Mouse (Mus musculus): ENCODE measurements at regions not wholly inside any gene's neighbourhood (a gene's known extent, or its start where the extent isn't known, plus 50 kb on each side); places are given as distances from the start of the nearest gene placed in this dataset.

DNA sequence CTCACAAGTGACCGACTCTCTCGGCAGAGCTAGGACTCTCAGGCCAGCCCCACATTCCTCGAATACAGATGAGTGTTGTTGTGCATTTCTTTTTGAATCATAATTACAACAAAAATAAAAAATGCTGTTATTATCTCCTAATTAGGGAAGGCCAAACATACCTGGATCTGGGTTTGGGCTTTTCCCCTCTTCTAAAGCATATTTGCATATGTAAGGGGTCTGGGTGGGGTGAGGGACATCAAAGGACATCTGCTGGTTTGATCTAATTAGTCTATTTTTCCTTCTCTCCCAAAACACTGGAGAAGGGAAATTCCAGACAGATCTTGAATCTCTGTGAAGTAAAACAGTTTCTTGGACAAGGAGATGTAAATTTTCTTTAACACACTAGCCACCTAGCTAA, 85.3 kb downstream of the Tfap2a start:
- DNase-seq (ENCODE audit: low spot score): no peak

DNA sequence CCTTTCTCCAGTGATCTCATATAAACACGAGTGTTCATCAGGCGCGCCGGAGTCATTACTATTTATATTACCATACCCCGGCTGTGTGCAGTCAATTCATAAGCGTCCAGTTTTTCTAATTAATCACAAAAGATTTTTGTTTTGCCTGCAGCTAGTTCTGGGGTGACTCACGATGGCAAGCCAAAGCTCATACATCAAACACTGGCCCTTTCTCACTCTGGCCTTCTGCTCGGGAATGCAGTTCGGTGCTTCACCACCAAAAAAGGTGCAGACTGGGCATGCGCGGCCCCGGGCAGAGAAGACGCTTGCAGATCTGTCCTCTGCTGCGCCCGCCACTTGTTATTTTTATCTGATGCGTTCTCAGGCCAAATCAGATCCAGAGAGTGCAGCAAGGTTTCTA, 87.1 kb downstream of the Tfap2a start:
- peak; percentile 52 for DNase-seq (ENCODE audit: low spot score)

DNA sequence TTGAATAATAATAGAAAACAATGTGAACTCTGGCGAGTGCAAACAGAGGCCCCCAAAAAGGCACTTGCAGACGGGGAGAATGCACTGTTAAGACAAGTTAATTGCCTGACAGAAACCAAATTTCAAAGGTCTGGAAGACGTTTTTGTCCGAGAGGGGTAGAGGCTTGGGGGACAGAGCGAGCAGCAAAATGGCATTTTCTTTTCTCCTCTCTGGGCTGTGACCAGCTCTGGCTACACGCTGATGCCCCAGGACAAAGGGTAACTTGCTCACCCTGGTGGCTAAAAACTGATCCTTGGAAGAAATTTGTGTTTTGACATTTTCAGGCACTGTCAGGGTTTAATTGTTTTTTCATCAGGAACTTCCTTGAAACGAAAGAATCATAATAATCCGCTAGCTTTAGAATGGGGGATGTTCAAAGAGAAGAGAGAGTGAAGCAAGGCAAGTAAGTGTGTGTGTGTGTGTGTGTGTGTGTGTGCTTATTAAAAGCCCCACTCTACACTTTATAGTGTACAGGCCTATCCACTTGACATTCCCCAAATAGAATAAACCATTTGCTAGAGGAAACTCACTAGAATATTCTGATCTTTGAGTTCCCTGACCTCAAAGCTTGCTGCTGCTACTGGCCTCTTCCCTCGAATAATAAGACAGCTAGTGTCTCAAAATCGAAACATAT, 88.0 kb downstream of the Tfap2a start:
- no peak for DNase-seq (ENCODE audit: low spot score)

DNA sequence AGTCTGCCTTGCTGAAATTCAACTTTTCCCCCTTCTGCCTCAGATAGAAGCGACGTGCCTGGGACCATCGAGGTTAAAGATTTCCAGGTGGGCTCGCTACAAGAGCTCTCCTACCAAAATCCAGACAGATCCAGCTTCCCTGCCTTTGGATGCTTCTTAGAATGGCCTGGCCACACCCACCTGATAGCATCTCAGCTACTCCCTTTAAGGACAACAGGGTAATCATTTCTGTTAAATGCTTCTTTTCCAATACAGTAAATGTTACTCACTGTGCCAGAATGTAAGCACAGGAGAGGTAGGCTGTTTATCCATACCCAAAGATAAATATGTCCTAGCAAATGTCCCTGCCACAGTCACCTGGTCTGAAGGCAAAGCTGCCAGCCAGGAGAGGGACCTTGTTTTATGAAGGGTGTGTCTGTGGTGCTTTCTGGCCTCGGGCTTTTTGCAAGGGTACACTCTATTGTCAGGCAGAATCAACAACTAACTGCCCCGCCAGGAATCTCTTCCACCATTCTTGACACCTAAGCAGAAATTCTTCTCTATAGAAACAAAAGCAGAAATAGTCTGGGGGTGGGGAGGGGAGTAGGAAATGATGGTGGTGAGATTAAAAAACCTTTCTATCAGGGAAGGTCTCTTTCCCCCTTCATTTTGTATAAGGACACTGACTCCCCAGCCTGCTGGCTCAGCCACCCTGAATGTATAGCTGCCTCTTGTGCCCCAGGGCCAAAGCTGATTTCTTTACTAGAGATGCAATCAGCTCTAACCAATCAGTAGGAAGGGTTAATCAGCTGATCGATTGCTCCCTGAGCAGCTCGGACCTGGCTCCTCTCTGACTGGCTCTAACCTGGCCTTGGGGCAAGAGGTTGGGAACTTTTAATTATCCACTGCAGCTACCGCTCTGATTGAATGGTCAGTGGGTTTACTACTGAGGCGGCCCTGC, 88.8 kb downstream of the Tfap2a start:
- DNase-seq (ENCODE audit: low spot score): no peak

DNA sequence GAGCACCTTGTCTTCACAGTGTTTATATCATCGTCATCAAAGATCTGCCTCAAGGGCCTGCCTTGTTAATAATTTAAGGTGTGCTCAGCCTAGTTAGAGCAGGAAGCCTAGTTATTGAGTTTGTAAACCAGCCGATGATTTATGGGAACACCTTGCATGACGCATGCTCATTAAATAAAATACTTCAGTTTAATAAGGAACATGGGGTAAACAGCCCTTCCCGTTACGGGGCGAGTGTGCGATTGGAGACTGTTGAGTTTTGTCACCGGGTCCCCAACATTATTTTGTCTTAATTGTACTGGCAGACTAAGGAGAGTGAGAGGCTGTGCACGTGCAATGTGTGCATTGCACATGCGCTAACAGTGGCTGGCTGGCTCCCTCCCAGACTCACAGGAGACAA, 92.0 kb downstream of the Tfap2a start:
- no peak for DNase-seq (ENCODE audit: low spot score)

DNA sequence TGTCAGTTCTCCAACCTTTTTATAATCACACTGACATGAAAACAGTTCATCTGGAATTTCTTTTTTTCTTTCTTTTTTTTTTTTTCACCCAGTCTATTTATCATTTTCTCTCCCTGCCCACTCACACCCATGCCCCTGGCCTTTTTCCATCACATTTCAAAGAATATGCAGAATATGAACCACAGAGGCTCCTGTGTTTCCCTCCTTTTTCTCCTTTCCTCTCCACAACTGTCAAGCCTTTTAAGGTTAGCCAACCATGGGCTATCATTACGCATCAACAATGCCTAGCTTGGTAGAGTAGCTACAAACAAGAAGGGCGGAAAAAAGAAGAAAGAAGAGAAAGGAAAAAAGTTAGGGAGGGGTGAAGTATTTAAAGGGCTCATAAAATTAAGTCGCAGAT, 92.5 kb downstream of the Tfap2a start:
- no peak for DNase-seq (ENCODE audit: low spot score)

DNA sequence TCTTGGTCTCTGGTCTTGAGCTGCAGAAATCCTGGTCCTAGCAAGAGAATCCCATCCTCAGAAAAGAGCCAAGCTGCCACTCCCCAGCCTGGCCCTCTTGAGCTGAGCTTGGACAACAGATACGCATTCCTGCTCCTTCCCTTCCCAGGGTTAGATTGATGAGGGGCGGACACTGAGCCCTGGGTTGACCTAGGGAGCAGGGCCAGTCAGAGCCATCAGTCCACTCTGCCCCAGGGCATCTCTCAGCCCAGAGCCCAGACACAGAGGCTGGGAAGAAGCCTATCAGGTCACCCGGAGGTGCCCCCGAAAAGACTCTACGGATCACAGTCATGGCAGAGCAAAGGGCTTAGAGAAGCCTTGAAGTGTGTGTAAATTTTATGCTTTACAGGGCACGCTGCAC, 95.2 kb downstream of the Tfap2a start:
- DNase-seq (ENCODE audit: low spot score): no peak

DNA sequence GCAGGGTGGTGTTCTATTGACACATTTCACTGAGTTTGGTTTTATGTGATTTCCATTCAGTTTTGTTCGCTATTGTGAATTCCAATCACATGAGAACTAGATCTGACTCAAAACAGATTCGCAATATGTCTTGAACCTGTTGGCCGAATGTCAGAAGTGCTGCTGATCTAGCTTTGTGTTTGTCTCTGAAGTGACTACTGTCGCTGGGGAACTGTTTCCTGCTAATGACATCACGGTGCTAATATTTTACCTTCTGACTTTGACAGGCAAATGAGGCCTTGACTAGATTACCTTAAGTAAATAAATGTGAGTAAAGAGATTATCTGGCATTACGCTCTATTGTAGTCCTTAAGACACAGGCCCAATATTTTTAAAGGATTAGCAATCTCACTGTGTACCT, 100.9 kb downstream of the Tfap2a start:
- no peak for DNase-seq (ENCODE audit: low spot score)

DNA sequence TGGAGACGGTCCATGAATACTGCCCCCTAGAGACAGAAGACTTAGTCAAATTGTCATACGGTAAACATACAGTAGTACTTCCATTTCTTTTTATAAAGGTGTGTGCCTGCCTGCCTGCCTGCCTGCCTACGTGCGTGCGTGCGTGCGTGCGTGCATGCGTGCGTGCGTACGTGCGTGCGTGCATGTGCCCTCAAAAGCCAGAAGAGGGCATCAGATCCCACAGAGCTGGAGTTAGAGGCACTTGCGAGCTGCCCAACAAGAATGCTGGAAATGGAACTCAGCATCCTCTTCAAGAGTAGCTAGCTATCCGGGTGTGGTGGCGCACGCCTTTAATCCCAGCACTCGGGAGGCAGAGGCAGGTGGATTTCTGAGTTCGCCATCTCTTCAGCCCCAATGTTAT, 120.3 kb downstream of the Tfap2a start:
- no peak for DNase-seq (ENCODE audit: low spot score)

DNA sequence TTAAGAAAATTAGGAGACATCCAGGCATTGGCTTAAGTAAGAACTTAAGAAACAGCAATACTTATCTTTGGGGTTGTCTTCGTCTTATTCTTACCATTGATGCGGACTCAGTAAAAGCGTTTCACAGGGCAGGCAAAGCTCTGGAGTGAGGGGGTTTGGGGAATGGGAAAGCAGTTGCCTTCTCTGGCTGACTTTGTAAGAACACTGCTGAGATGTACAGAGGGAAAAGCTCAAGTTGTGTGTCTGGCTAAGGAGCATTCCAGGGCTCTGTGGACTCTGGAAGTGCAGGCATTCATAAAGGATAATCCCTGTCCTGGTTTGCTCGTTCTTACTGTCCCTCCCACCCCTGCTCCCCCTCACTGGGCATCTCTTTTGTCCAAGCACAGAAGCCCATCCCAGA, 129.7 kb downstream of the Tfap2a start:
- DNase-seq (ENCODE audit: low spot score): no peak

DNA sequence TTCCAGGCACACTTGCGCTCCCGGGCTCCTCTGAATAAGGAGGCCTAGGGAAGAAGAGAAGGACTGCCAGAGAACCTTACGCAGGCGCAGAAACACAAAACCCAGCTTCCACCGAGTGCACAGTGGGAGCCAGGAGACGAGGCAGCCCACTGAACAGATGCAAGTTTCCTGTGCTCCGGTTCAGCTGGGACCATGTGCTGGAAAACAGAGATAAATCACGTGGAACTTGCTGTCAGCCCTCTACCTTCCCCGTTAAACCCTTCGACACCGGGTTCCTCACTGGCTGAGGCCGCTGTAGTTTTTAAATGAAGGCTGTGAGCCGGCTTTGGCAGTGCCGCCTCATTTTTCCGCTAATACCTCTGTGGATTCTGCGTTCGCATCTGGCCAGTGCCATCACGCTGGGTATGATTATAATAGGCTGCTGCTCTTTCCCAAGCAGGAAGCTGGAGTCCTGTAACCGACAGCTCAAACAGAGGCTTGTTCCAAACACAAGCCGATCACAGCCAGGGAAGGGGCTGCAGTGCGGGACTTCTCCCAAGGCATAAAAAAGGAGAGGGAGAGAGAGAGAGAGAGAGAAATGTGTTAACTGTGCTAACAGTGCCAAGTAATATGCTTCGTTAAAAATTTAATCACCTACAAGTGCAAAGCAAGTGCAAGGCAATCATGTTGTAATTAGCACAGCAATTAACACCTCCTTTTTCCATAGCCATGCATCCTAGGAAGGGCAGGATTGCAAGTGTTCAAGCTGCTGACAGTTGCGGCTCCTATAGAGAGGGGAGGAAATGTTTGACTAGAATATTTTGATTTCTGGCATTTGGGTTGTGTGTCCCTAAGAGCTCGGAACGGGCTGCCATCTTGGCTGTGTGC, 131.5 kb downstream of the Tfap2a start:
- DNase-seq (ENCODE audit: low spot score): no peak

DNA sequence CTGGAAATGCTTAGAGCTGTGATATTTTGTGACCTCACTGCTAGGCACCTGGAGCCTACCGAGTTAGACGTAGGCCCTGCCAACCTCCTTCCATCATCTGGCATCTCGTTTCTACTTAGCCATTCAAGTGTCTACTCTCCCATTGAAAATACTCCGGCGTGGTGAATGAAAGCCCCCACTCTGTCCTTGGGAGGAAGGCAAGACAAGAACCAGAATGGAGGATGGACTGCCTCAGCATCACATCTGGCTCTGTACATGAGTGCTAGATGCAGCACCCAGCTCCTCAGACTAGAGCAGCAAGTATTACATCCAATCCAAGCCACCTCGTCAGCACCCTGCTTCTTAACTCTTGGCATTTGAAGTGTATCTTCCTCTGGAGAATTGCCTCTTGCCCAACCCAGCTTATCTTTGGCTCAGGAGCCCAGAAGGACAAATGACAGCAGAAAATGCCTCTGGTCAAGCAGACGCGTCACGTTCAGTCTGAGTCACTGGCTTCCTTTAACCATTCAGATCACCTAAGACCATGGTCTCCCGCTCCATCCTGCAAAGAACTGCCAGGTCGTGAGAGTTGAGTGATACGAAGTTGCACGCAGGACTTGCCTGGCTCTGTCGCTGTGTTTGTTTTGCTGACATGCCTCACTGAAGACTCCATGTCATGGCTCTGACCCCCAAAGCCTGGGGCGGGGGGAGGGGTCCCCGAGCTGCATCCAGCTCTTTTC, 132.3 kb downstream of the Tfap2a start:
- no peak for DNase-seq (ENCODE audit: low spot score)

DNA sequence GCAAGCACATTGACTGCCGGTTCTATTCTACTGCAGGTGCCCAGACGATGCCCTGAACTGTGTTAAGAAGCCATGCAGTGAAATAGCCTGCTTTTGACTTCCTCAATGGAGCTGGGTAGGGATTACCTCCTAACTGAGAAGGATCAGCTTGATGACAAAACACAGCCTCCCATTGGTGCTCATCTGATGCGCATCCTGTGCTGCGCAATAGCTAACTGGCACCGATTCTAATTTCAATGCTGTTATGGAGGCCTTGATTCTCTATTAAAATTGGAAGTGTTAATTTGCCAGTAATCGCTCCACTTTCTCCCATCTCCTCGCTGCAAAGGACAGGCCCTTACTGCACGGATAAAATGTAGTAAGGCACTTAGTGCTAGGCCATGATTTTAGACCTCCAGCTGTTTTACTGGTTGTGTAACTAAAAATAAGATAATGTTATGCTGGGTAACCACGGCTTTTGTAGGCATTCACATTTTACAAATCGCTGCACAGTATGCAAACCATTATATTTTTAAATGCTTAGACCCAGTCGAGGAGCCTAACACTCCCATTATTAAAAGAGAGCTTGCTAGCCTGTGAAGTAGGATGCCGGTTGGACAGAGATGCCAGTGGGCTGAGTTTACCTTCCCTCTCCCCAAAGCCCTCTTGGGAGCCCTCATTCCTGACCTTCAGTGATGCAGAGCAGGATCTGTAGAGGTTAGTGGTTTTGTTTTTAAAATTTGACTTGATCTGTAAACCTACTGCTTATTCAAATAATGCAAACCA, 163.0 kb downstream of the Tfap2a start:
- no peak for DNase-seq (ENCODE audit: low spot score)

DNA sequence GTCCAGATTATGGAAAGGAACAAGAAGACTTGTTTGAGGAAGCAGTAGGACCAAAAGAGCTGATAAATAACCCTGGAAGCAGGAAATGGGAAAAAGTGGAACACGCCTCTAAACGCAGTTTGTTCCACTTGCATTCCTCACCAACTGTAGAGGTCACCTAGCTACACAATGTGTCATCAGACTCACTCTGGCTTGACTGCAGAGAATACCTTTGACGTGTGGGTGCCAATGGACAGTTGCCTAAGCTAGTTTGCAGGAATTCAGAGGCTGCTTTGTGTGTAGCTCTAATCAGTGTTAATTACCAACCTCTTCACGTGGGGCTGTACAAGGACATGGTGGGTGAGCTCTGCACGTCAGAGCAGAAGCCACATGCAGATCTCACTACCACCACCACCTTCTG, 168.7 kb downstream of the Tfap2a start:
- DNase-seq (ENCODE audit: low spot score): no peak

DNA sequence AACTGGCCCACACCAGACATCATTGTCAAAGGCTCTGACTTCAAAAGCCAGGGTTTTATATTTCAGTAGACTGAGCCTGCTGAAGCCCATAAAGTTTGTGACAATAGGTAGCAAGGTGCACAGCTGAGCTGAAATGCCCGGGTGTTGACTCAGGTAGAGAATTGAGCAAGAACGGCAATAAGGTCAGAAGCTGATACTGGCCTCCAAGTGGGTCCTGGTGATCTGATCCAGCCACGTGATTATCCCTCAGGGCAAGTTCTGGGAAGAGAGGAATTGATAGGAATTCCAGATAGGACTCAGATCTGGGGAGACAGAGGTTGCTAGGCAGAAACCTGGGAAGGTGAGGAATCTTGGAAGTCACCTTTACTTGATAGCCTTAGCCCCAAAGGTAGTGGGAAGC, 170.4 kb downstream of the Tfap2a start:
- no peak for DNase-seq (ENCODE audit: low spot score)

DNA sequence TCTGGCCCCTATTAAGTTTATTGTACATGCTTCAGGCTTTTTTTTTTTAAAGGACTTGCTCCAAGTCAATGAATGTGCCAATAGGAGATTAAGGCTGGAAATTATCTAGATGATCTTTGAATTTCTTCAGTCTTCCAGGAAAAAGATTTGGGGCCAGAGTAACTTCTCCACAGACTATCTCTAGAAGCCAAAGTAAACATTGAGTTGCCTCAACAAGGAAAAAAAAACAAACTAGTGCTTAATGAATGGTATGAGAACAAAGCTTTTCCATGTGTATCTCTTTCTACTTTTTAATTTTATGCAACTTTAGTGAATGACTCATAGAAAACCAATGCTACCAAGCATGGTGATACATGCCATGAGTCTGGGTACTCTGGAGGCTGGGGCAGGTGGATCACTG, 173.8 kb downstream of the Tfap2a start:
- DNase-seq (ENCODE audit: low spot score): no peak

DNA sequence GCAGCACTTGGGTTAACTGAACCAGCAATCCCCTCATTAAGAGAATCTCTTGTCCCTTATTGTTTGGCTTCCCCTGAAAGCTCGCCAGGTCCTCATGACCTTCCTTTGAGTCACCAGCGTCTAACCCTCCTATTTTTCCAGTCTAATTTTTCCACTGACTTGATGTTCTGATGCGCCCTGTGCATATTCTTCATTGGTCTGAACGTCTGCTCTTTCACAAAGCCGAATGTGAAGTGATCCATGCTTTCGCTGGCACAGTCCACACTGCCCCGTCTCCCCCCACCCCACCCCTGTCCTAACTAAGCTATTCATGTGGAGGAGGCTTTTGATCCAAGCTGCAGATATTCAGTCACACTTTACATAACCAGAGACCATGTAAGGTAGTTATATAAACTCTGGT, 183.8 kb downstream of the Tfap2a start:
- no peak for DNase-seq (ENCODE audit: low spot score)

DNA sequence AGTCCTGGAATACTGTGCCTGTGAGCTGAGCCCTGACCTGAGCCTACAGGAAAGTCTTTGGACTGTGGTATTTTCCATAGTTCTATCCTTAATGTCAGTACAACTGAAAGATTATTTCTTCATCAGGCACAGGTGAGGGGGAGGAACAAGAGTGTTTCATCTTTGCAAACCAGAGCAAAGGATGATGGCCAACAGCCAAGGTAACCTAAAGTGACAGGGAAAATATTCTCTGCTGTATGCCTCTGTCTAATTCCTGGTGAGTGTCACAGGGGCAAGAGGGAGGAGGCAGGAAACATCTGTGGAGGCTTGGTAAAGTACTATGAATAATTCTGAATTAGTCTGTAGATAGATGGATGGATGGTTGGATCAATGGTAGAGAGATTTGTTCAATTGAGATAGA, 164.3 kb upstream of the Ofcc1 start:
- DNase-seq (ENCODE audit: low spot score): no peak

DNA sequence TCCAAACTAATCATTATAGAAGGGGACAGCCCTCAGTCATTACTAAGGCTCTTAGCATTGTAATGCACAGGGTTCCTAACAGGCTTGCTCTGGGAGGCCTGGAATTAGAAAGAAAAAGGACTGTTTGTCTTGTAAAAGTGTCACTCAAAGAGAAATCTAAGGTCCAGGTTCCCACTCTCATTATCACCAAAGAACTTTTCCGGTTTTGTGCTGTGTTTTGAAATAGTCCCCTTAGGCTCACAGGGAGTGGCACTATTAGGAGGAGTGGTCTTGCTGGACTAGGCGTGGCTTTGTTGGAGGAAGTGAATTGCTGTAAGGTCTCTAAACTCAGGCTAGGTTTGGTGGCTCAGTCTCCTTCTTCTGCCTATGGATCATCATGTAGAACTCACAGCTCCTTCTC, 161.9 kb upstream of the Ofcc1 start:
- no peak for DNase-seq (ENCODE audit: low spot score)

DNA sequence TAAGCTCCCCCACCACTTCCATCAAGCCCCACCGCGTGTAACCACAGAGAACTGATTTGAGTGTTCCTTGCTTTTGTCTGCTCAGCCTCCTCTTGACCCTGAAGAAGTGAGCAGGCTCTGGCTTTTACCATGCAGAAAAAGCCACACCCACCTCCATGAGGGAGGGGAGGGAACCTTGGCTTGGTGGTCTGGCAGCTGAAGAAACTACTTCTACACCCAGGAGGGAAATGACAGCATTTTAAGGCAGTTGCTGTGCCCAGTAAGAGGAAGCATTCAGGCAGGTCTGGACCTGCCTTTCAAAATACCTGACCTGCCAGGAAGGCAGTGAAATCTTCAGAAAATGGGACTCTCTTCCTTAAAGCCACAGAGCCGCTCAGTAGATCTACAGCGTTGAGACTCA, 156.9 kb upstream of the Ofcc1 start:
- DNase-seq (ENCODE audit: low spot score): no peak

DNA sequence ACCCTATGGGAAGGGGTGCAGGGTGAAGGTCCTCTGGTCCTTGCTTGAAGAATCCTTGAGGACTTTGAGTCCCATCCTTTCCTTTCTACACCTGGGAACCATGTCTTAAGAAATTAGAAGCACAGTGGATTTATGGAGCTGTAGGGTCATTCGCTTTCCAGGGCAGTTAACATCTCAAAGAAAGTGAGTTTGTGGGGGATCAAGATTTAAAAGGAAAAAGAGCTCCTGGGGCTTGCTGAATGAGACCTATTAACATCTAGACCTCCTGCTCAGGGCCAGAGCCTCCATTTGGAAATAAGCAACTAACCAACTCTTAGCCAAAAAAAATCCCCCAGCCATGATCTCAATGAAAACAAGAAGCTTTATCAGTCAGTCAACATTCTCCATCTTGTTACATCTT, 148.0 kb upstream of the Ofcc1 start:
- DNase-seq (ENCODE audit: low spot score): no peak
